Mouse (Mus musculus): ENCODE results near the gene Izumo4. TPM values are rescaled to one million over a fixed set of nuclear protein-coding genes. Genes with fewer than 3 reads are reported as not detected.

The Izumo4 gene
- total and polyA plus RNA-seq, 3 experiments: 13.2 to 74.3 (median 21.2) TPM

- no peak for DNase-seq
Measured at GRCm38 (mm10) chr10:80727369-80728127, 25.6 kb downstream of the Izumo4 start.

- no peak for DNase-seq
Measured at GRCm38 (mm10) chr10:80732611-80733101, 30.7 kb downstream of the Izumo4 start.

DNA sequence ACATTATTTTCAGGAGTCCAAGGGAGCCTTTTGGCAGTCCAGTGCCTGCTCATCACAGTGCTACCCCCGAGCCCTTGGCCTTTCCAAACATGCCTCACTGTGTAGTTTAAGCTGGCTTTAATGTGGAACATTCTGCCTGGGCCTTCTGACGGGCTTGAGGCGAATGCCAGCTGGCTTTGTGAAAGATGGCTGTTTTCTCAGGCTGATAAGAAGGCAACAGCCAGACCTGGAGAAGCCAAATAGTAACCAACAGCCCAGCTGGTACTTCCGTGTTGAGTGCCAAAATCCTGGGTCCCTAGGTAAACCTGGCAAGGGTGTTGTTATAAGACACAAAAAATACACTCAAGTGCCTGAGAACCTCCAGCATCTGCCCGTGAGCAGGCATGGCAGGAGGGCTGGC, 34.7 kb downstream of the Izumo4 start:
- DNase-seq: peak; percentile 68

- DNase-seq: no peak
Measured at GRCm38 (mm10) chr10:80738657-80739056, 36.7 kb downstream of the Izumo4 start.

DNA sequence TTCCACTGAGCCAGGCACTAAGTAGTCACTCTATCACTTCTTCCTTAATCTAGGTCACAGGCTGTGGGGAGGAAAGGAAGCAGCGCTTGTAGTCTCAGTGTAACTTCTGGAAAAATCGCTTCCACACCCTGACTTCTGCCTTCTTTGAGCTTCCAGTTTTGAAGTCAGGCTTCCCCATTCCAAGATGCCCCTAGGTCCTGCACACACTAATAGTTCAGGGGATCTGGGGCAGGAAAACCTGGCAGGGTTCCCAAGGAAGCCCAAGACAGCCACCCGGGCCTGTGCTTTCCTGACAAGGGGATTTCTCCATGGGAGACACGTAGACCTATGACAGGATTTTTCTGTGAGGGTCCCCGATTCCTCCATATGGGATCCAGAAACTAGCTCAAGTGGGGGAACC, 39.2 kb downstream of the Izumo4 start:
- peak; percentile 56 for DNase-seq

DNA sequence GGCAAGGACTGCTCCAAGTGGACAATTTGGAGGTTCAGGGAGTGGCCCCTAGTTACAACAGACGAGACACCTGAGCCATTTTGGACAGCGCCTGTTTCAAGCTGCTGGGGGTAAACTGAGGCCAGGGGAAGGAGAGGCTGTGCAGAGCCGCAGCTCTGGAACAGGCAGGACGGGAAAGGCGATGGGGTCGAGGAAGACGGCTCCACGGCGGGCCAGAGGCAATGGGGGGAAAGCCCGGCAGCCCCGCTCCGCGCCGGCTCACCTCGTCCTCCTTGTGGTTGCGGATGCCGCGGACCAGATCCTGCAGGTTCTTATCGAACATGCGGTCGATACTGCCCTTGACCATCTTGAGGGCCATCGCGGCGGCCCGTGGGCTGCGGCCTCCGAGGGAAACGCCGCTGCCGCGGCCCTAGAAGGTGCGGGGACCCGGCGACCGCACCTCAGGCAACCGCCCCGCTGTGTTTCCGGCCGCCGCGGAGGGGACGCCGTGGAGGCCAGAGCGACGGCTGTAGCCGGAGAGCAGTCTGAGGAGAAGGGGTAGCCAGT, 39.7 kb downstream of the Izumo4 start:
- no peak for DNase-seq

DNA sequence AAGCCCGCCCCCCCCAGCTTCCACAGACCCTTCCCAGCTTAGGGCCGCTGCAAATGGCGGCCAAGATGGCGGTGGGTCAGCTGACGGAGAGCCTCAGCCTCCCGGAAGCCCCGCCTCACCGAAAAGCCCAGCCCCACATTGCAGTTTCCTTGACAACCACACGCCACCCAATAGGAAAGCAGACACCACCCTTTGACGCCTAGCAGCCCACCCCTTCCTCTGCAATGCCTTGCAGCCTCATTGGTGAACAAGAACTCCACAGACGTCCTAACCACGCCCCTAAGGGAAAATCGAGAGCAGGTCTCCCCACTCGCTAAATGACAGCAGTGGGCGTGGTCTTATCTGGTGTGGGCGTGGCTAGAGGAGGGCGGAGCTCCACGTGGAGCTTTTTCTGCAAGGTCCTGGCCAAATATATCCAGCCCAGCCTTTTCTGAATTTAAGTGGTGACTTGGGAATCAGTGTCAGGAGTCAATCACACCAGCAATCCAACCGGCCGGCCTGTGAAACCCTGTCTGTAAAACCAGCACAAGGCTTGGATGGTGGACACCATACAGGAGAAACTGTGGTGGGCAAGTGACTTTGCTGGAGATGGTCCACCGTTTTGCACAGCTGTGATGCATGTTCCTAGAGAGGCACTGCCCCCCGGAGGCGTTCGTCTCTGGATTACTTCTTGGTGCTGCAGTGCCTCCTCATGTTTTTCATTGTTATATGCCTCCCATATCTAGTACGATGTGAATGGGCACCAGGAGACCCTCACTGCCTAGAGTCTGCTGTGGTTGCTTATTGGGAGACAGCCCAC, 40.4 kb downstream of the Izumo4 start, which contains the start of gene Ap3d1:
TSS of gene Ap3d1 (minus strand) at position 85 of the 799 bp plus-strand sequence.
- DNase-seq: peak; percentile 99

GRCm38 (mm10) chr10:80744262-80744661, 42.3 kb downstream of the Izumo4 start:
- peak; percentile 82 for DNase-seq

DNA sequence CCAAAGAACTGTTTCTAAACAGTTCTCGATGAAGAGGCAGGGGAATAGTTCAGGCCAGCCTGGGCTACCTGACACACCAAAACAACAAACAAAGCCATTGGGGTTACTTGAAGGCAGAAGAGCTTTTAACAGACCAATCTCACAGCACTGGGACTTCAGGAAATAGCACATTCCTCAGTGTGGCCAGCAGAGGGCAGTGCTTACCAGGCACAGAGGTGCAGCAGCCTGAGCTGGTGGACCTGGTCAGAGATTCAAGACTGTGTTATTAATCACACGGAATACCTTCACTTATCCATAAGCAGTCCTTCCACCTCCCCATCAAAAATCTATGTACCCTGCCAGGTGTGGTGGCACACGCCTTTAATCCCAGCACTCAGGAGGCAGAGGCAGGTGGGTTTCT, 45.4 kb downstream of the Izumo4 start:
- DNase-seq: peak; percentile 82

DNA sequence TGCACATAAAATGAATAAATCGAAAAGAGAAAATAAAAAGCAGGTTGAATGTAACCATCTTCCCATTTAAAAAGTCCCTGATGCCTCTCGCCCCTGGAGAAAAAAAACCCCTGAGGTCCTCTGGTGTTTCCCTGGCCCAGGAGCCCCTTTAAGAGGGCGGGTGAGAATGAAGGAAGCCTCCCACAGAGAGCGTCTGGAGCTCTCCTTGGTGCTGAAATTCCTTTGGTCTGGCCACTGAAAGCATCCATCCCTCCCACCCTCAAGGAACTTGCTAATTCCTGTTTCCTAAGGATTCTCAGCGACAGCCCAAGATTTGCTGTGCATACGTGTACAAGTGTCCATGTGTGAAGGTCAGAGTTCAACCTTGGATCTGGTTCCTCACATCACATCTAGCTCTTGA, 46.6 kb downstream of the Izumo4 start:
- DNase-seq: peak; percentile 65

- DNase-seq: peak; percentile 85
Measured at GRCm38 (mm10) chr10:80751188-80751832, 49.3 kb downstream of the Izumo4 start.

DNA sequence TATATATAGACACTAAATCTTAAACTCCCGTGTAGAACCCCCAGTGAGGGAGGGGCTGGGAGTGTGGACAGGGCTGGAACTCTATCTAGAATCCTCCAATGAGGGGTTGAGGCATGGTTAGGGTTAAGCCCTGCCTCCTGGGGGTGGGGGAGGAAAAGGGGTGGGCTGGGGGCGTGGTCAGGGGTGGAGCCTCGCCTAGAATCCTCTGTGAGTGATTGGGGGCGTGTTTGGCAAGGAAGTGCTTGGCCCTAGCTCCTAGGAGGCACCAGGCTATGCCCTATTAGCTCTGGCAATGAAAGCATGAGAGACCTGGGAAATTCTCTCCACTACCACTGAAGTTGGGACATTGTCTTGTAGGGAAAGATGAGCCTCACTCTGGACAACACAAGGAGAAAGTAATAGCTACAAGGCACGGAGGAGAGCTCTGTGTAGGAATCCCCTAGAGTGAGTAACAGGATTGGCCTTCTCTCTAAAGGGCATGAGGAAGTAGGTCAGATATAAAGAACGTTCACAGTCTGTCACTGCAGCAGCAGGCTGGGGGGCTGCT, 50.2 kb downstream of the Izumo4 start:
- DNase-seq: peak; percentile 90

DNA sequence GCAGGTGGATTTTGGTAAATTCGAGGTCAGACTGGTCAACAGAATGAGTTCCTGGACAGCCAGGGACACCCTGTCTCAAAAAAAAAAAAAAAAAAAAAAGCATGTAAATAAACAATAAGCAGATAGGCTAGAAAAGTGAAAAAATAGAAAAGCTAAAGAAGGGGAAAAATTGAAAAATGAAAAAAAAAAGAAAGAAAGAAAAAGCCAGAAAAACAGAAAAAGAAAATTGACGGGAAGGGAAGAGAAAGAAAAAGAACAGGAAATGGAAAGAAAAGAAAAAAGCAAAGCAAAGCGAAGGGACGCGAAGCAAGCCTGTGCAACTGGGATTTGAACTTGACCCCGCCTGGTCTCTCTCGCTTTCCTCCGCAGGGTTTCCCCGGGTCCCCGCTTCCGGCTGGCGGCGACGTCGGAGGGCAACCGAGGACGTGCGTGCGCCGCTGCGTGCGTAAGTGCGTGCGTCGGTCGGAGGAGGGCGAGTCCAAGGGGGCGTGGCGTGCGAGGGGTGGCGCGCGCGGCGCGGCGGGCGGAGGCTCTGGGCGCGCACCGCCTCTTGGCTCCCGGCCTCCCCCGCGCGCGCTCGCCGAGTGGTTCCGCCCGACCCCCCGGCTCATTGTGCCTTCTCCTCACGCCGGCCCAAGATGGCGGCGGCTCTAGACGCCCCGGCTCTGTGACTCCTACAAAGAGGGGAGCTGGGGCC, 52.8 kb downstream of the Izumo4 start, which contains the start of gene Dot1l:
TSS of gene Dot1l (plus strand) at position 613 of the 697 bp plus-strand sequence.
- DNase-seq: peak; percentile 99

Other genes with a start within 250 kb of the Izumo4 start
- not detected for gene Onecut3, start 207.3 kb upstream of the Izumo4 start, total RNA-seq (2021)
- not detected in 2 replicates for gene Onecut3, start 207.3 kb upstream of the Izumo4 start, polyA plus RNA-seq (2012; rRNA removed)
- gene Atp8b3, start 163.1 kb upstream of the Izumo4 start, total RNA-seq (2021): 1 to 10 TPM in 1 of 2 experiments, under 1 TPM in 1; 0.52 to 1.1 TPM
- 0.16 and 0.21 TPM in 2 replicates for gene Atp8b3, start 163.1 kb upstream of the Izumo4 start, polyA plus RNA-seq (2012; rRNA removed)
- gene Rexo1, start 140.6 kb upstream of the Izumo4 start, total RNA-seq (2021): 10 to 100 TPM; 37.1 to 41.8 TPM
- 88.8 and 105 TPM in 2 replicates for gene Rexo1, start 140.6 kb upstream of the Izumo4 start, polyA plus RNA-seq (2012; rRNA removed)
- 10 to 100 TPM in 1 of 2 experiments, 1 to 10 TPM in 1; 9.6 to 10.6 TPM for gene Klf16, start 124.9 kb upstream of the Izumo4 start, total RNA-seq (2021)
- 39.5 and 48.0 TPM in 2 replicates for gene Klf16, start 124.9 kb upstream of the Izumo4 start, polyA plus RNA-seq (2012; rRNA removed)
- 100 to 1,000 TPM in 1 of 2 experiments, 10 to 100 TPM in 1; 86.5 to 104 TPM for gene Abhd17a, start 111.8 kb upstream of the Izumo4 start, total RNA-seq (2021)
- 613 and 625 TPM in 2 replicates for gene Abhd17a, start 111.8 kb upstream of the Izumo4 start, polyA plus RNA-seq (2012; rRNA removed)
- gene Scamp4, start 99.3 kb upstream of the Izumo4 start, total RNA-seq (2021): 10 to 100 TPM; 55.9 to 68.7 TPM
- gene Scamp4, start 99.3 kb upstream of the Izumo4 start, polyA plus RNA-seq (2012; rRNA removed): 161 and 190 TPM in 2 replicates
- gene Adat3, start 99.3 kb upstream of the Izumo4 start, total RNA-seq (2021): 1 to 10 TPM; 2.0 to 4.0 TPM
- 31.5 and 33.0 TPM in 2 replicates for gene Adat3, start 99.3 kb upstream of the Izumo4 start, polyA plus RNA-seq (2012; rRNA removed)
- gene Gm49322, start 96.2 kb upstream of the Izumo4 start, total RNA-seq (2021): 1 to 10 TPM; 1.3 to 1.4 TPM
- gene Gm49322, start 96.2 kb upstream of the Izumo4 start, polyA plus RNA-seq (2012; rRNA removed): 2.2 and 2.3 TPM in 2 replicates
- 100 to 1,000 TPM; 110 to 133 TPM for gene Csnk1g2, start 79.3 kb upstream of the Izumo4 start, total RNA-seq (2021)
- 241 and 255 TPM in 2 replicates for gene Csnk1g2, start 79.3 kb upstream of the Izumo4 start, polyA plus RNA-seq (2012; rRNA removed)
- gene Btbd2, start 45.1 kb upstream of the Izumo4 start, total RNA-seq (2021): 10 to 100 TPM; 54.1 to 73.9 TPM
- gene Btbd2, start 45.1 kb upstream of the Izumo4 start, polyA plus RNA-seq (2012; rRNA removed): 165 and 166 TPM in 2 replicates
- 100 to 1,000 TPM; 185 to 189 TPM for gene Mknk2, start 24.1 kb upstream of the Izumo4 start, total RNA-seq (2021)
- 427 and 546 TPM in 2 replicates for gene Mknk2, start 24.1 kb upstream of the Izumo4 start, polyA plus RNA-seq (2012; rRNA removed)
- gene Mob3a, start 207 bp upstream of the Izumo4 start, total RNA-seq (2021): 10 to 100 TPM; 18.0 to 19.4 TPM
- gene Mob3a, start 207 bp upstream of the Izumo4 start, polyA plus RNA-seq (2012; rRNA removed): 22.5 and 27.1 TPM in 2 replicates
- gene Ap3d1, start 40.1 kb downstream of the Izumo4 start, total RNA-seq (2021): 100 to 1,000 TPM in 1 of 2 experiments, 10 to 100 TPM in 1; 85.6 to 104 TPM
- 98.1 and 131 TPM in 2 replicates for gene Ap3d1, start 40.1 kb downstream of the Izumo4 start, polyA plus RNA-seq (2012; rRNA removed)
- 10 to 100 TPM; 31.7 to 80.6 TPM for gene Dot1l, start 53.0 kb downstream of the Izumo4 start, total RNA-seq (2021)
- gene Dot1l, start 53.0 kb downstream of the Izumo4 start, polyA plus RNA-seq (2012; rRNA removed): 109 and 170 TPM in 2 replicates
- 10 to 100 TPM; 53.6 to 58.7 TPM for gene Sf3a2, start 96.0 kb downstream of the Izumo4 start, total RNA-seq (2021)
- 103 and 104 TPM in 2 replicates for gene Sf3a2, start 96.0 kb downstream of the Izumo4 start, polyA plus RNA-seq (2012; rRNA removed)
- gene Plekhj1, start 96.4 kb downstream of the Izumo4 start, total RNA-seq (2021): 10 to 100 TPM; 72.2 to 83.6 TPM
- gene Plekhj1, start 96.4 kb downstream of the Izumo4 start, polyA plus RNA-seq (2012; rRNA removed): 81.1 and 102 TPM in 2 replicates
- gene Amh, start 103.1 kb downstream of the Izumo4 start, total RNA-seq (2021): under 1 TPM; 0.73 to 0.95 TPM
- gene Amh, start 103.1 kb downstream of the Izumo4 start, polyA plus RNA-seq (2012; rRNA removed): 1.7 and 2.1 TPM in 2 replicates
- gene Jsrp1, start 111.3 kb downstream of the Izumo4 start, total RNA-seq (2021): 10 to 100 TPM in 1 of 2 experiments, 1 to 10 TPM in 1; 2.3 to 18.5 TPM
- gene Jsrp1, start 111.3 kb downstream of the Izumo4 start, polyA plus RNA-seq (2012; rRNA removed): 4.2 and 4.9 TPM in 2 replicates
- 100 to 1,000 TPM; 780 to 923 TPM for gene Oaz1, start 124.5 kb downstream of the Izumo4 start, total RNA-seq (2021)
- 1,168 and 1,414 TPM in 2 replicates for gene Oaz1, start 124.5 kb downstream of the Izumo4 start, polyA plus RNA-seq (2012; rRNA removed)
- gene Lingo3, start 141.9 kb downstream of the Izumo4 start, total RNA-seq (2021): 10 to 100 TPM in 1 of 2 experiments, 1 to 10 TPM in 1; 8.5 to 16.7 TPM
- gene Lingo3, start 141.9 kb downstream of the Izumo4 start, polyA plus RNA-seq (2012; rRNA removed): 13.8 and 18.7 TPM in 2 replicates
- 10 to 100 TPM; 22.3 to 36.2 TPM for gene Lsm7, start 153.0 kb downstream of the Izumo4 start, total RNA-seq (2021)
- 91.9 and 107 TPM in 2 replicates for gene Lsm7, start 153.0 kb downstream of the Izumo4 start, polyA plus RNA-seq (2012; rRNA removed)
- gene Sppl2b, start 153.1 kb downstream of the Izumo4 start, total RNA-seq (2021): 10 to 100 TPM; 28.5 to 35.2 TPM
- 114 and 116 TPM in 2 replicates for gene Sppl2b, start 153.1 kb downstream of the Izumo4 start, polyA plus RNA-seq (2012; rRNA removed)
- not detected for gene Tmprss9, start 169.7 kb downstream of the Izumo4 start, total RNA-seq (2021)
- 0.18 and 0.21 TPM in 2 replicates for gene Tmprss9, start 169.7 kb downstream of the Izumo4 start, polyA plus RNA-seq (2012; rRNA removed)
- gene Timm13, start 198.8 kb downstream of the Izumo4 start, total RNA-seq (2021): 100 to 1,000 TPM; 174 to 231 TPM
- 236 and 243 TPM in 2 replicates for gene Timm13, start 198.8 kb downstream of the Izumo4 start, polyA plus RNA-seq (2012; rRNA removed)
- gene Lmnb2, start 216.1 kb downstream of the Izumo4 start, total RNA-seq (2021): 10 to 100 TPM; 10.8 to 11.4 TPM
- 16.2 and 17.9 TPM in 2 replicates for gene Lmnb2, start 216.1 kb downstream of the Izumo4 start, polyA plus RNA-seq (2012; rRNA removed)
- 10 to 100 TPM; 25.6 to 84.9 TPM for gene Gadd45b, start 227.9 kb downstream of the Izumo4 start, total RNA-seq (2021)
- 37.6 and 50.8 TPM in 2 replicates for gene Gadd45b, start 227.9 kb downstream of the Izumo4 start, polyA plus RNA-seq (2012; rRNA removed)